Mouse (Mus musculus) megakaryocyte, embryonic 14.5 days (primary cell): ENCODE measurements at regions not wholly inside any gene's neighbourhood (a gene's known extent, or its start where the extent isn't known, plus 50 kb on each side); places are given as distances from the start of the nearest gene placed in this dataset.

Experiments used
- H3K27me3 ChIP-seq: replicated peaks from 2 replicates; pipeline ENCODE3; 2012; ENCODE audit warnings: inconsistent platforms
- H3K36me3 ChIP-seq: replicated peaks from 2 replicates; pipeline ENCODE3; 2012; ENCODE audit warnings: low read length, inconsistent platforms, mixed read lengths
- H3K4me1 ChIP-seq: 2 replicates; pipeline ENCODE4 v1.6.1; 2012; ENCODE audit warnings: inconsistent platforms
- H3K4me3 ChIP-seq: replicated peaks from 2 replicates; pipeline ENCODE3; 2012; ENCODE audit warnings: moderate library complexity, mild to moderate bottlenecking, inconsistent platforms
- H3K9me3 ChIP-seq: 2 replicates; pipeline ENCODE4 v1.6.1; 2012; ENCODE audit warnings: inconsistent platforms
- FLI1 ChIP-seq: IDR thresholded peaks from 2 replicates; pipeline ENCODE4 v1.6.1; 2012; ENCODE audit warnings: low read length, inconsistent platforms, mixed read lengths
- GATA1 ChIP-seq: IDR thresholded peaks from 3 replicates; pipeline ENCODE4 v1.6.1; 2012; ENCODE audit warnings: mixed read lengths, low read length, inconsistent platforms, borderline replicate concordance

- TF ChIP-seq GATA1, result no peak
- no peak for TF ChIP-seq FLI1
Observed at GRCm38 (mm10) chr17:84107946-84108686, 79.6 kb downstream of the Zfp36l2 start.

GRCm38 (mm10) chr17:84107497-84107896 lies 80.2 kb downstream of the Zfp36l2 start:
- Histone ChIP-seq H3K27me3 (peaks cover 40% of the 10 kb centered on the region), H3K4me1 (peaks cover 30% of the 10 kb centered on the region), H3K36me3 (no peaks in the 10 kb centered on the region), H3K4me3 (no peak overlapping the region), H3K9me3 (no peaks in the 10 kb centered on the region)
- TF ChIP-seq FLI1 (no peak), GATA1 (no peak)

More at GRCm38 (mm10) chr17:84107946-84108686, 79.6 kb downstream of the Zfp36l2 start:
- Histone ChIP-seq H3K27me3 (peaks cover 37% of the 10 kb centered on the region), H3K4me1 (peaks cover 36% of the 10 kb centered on the region), H3K36me3 (no peaks in the 10 kb centered on the region), H3K9me3 (no peaks in the 10 kb centered on the region), H3K4me3 (no peak overlapping the region)

- no peak overlapping the region for H3K4me3 ChIP-seq
- peaks cover 33% of the 10 kb centered on the region for H3K4me1 ChIP-seq
- no peaks in the 10 kb centered on the region for H3K9me3 ChIP-seq
- no peak for TF ChIP-seq GATA1
- no peak for TF ChIP-seq FLI1
- H3K36me3 ChIP-seq, result no peaks in the 10 kb centered on the region
- H3K27me3 ChIP-seq, result peaks cover 67% of the 10 kb centered on the region
Observed at GRCm38 (mm10) chr17:84104242-84104641, 83.5 kb downstream of the Zfp36l2 start.

- Histone ChIP-seq H3K4me1 (peaks cover 32% of the 10 kb centered on the region), H3K27me3 (peaks cover 75% of the 10 kb centered on the region), H3K4me3 (no peak overlapping the region), H3K9me3 (no peaks in the 10 kb centered on the region), H3K36me3 (no peaks in the 10 kb centered on the region)
- TF ChIP-seq GATA1 (no peak), FLI1 (no peak)
Observed at GRCm38 (mm10) chr17:84103344-84103743, 84.4 kb downstream of the Zfp36l2 start.

- TF ChIP-seq FLI1 (no peak), GATA1 (no peak)
- no peak overlapping the region for H3K4me3 ChIP-seq
- no peaks in the 10 kb centered on the region for H3K36me3 ChIP-seq
- 0 out of 2 replicates have a peak, but pooled peaks cover 5% of the 10 kb centered on the region for H3K9me3 ChIP-seq
- H3K4me1 ChIP-seq, result peaks cover 30% of the 10 kb centered on the region
- H3K27me3 ChIP-seq, result peaks cover 87% of the 10 kb centered on the region
Observed at GRCm38 (mm10) chr17:84101652-84102051, 86.1 kb downstream of the Zfp36l2 start.

GRCm38 (mm10) chr17:84100523-84100922 lies 87.2 kb downstream of the Zfp36l2 start:
- no peak for TF ChIP-seq GATA1
- H3K9me3 ChIP-seq, result 0 out of 2 replicates have a peak, but pooled peaks cover 5% of the 10 kb centered on the region
- no peaks in the 10 kb centered on the region for H3K36me3 ChIP-seq
- peaks cover 92% of the 10 kb centered on the region for H3K27me3 ChIP-seq
- peaks cover 33% of the 10 kb centered on the region for H3K4me1 ChIP-seq
- H3K4me3 ChIP-seq, result peak overlapping the region; percentile 42

GRCm38 (mm10) chr17:84099737-84100136 lies 88.0 kb downstream of the Zfp36l2 start:
- Histone ChIP-seq H3K36me3 (no peaks in the 10 kb centered on the region), H3K4me3 (no peak overlapping the region), H3K9me3 (0 out of 2 replicates have a peak, but pooled peaks cover 5% of the 10 kb centered on the region), H3K4me1 (peaks cover 30% of the 10 kb centered on the region), H3K27me3 (peaks cover 94% of the 10 kb centered on the region)
- no peak for TF ChIP-seq FLI1
- no peak for TF ChIP-seq GATA1

- H3K9me3 ChIP-seq, result peaks cover 16% of the 10 kb centered on the region
- no peak overlapping the region for H3K4me3 ChIP-seq
- H3K4me1 ChIP-seq, result peaks cover 30% of the 10 kb centered on the region
- peaks cover 93% of the 10 kb centered on the region for H3K27me3 ChIP-seq
- TF ChIP-seq FLI1, result no peak
- no peak for TF ChIP-seq GATA1
- H3K36me3 ChIP-seq, result no peaks in the 10 kb centered on the region
Observed at GRCm38 (mm10) chr17:84097871-84098430, 89.8 kb downstream of the Zfp36l2 start.

- Histone ChIP-seq H3K9me3 (peaks cover 16% of the 10 kb centered on the region), H3K36me3 (no peaks in the 10 kb centered on the region), H3K4me3 (no peak overlapping the region), H3K27me3 (peaks cover 91% of the 10 kb centered on the region), H3K4me1 (peaks cover 27% of the 10 kb centered on the region)
- TF ChIP-seq GATA1, result no peak
- no peak for TF ChIP-seq FLI1
Observed at GRCm38 (mm10) chr17:84097286-84097685, 90.5 kb downstream of the Zfp36l2 start.

GRCm38 (mm10) chr17:84096345-84097260 lies 91.1 kb downstream of the Zfp36l2 start:
- Histone ChIP-seq H3K27me3 (peaks cover 91% of the 10 kb centered on the region), H3K4me3 (peak overlapping the region; percentile 67)

More at GRCm38 (mm10) chr17:84096345-84097260, 91.1 kb downstream of the Zfp36l2 start:
- no peak for TF ChIP-seq FLI1
- no peak for TF ChIP-seq GATA1
- no peaks in the 10 kb centered on the region for H3K36me3 ChIP-seq
- peaks cover 16% of the 10 kb centered on the region for H3K9me3 ChIP-seq
- H3K4me1 ChIP-seq, result peaks cover 22% of the 10 kb centered on the region
